Mouse (Mus musculus): Measurements from ENCODE around the gene Josd2.

DNA sequence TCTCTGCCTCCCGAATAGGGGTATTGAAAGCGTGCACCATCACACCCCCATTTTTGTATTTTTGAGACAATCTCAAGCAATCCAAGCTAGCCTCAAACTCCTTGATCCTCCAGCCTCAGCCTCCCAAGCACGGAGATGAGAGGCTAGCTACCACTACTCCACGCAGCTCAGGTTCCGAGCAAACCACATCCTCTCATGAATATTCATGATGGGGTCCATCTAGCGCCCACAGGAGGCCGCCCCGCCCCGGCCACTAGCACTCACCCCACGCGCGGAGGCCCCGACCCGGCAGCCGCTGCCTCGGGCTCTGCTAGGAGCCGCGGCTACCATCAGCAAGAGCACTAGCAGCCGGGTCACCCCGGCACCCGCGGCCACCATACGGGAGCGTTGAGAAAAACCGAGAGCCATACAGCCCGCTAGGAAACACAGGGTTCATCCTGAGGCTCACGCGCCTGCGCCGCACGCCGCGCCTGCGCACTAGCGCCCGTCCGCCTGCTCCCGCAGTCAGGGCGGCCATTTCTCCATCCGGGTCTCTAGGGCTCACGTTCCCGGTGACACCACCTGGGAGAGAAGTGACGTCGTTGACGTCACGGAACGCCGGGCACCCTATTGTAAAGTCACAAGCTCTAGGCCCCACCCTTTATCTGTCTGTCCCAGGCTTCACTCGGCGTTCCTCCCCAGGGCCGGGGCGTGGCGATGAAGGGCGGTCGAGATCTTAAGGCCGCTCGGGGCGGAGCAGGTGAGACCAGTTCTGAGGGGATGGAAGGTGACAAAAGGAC is 28.4 kb downstream of the Josd2 start, which contains the start of the genes Emc10 and Fam71e1:
- TF ChIP-seq CTCF (IDR thresholded peaks at IDR 0.05; ENCODE audit: low read depth, low read length) = no peak
- TF ChIP-seq POLR2AphosphoS5 (IDR thresholded peaks at IDR 0.05; ENCODE audit: insufficient replicate concordance, low read depth, low read length) = no peak
- TF ChIP-seq TAL1 (conservative IDR thresholded peaks at IDR 0.05; ENCODE audit: low read depth, low read length) = no peak
- TF ChIP-seq GATA1 (IDR thresholded peaks at IDR 0.05; ENCODE audit: borderline replicate concordance, low read length) = no peak
- no peak for TF ChIP-seq GATA2 (IDR thresholded peaks at IDR 0.05; ENCODE audit: borderline replicate concordance, low read depth, low read length)

Data from G1E (cell line).